ENCODE assay signal across 9 mouse cellular contexts in the genomic region with DNA sequence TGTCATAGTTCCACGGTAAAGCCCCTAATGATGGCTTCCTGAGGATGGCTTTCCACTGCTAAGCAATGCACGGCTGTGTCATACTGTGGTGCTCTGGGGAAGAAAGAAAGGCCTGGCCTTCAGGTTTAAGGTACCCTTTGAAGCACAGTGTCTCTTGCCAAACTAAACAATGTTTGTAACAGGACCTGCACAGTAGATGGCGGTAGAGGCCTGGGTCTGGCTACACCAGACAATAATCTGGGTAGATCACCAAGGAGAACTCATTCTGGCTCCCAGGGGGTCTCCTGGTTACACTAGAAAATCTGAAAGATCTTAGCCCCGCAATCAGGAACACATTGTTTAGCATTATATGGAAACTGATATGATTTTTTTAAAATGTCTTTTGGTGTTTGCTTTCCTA.
DNase-seq lines count a peak whose midpoint lies in the region; ATAC-seq and TF ChIP-seq lines count a peak whose summit lies in the region.
"Had no signal": no experiment of that assay in that cellular context is flagged by ENCODE, and none has a peak within 500 bp of the region (broad histone marks: within the 10 kb centered on the region; RNA-seq: fewer than 3 reads in every experiment).

No protein-coding gene starts in this region.

- no peak overlapping the region for H3K27ac ChIP-seq in liver, embryonic 14.5 days
- H3K27ac ChIP-seq in liver, embryonic 11.5 days (ENCODE audit: low read depth, low read length): no peak overlapping the region
- H3K27ac ChIP-seq: limb, embryonic 13.5 days had no signal

- 44% methylated on average over 4 of the region's 4 CpGs for WGBS in liver, embryonic 14.5 days (ENCODE audit: insufficient replicate concordance)
- WGBS in liver, embryonic 11.5 days: 57% methylated on average over 4 of the region's 4 CpGs

- H3K27me3 ChIP-seq in liver, embryonic 14.5 days (ENCODE audit: control insufficient read depth, insufficient read depth, low read length): no peaks in the 10 kb centered on the region
- no peaks in the 10 kb centered on the region for H3K27me3 ChIP-seq in liver, embryonic 11.5 days (replicated peaks; ENCODE audit: control insufficient read depth, insufficient read depth, low read length)

- peak; percentile 24; the same call in 1 of the 2 replicates for TF ChIP-seq CTCF in liver, embryonic 14.5 days (IDR thresholded peaks at IDR 0.05; ENCODE audit: low read depth)

- no peaks in the 10 kb centered on the region for H3K4me1 ChIP-seq in liver, embryonic 14.5 days (replicated peaks; ENCODE audit: control insufficient read depth in 2 of 2, insufficient read depth in 2 of 2, low read length in 1 of 2)
- no peaks in the 10 kb centered on the region for H3K4me1 ChIP-seq in liver, embryonic 11.5 days (replicated peaks; ENCODE audit: control insufficient read depth, insufficient read depth, low read length)

- ATAC-seq in liver, embryonic 14.5 days (ENCODE audit: insufficient read depth): no peak
- ATAC-seq in liver, embryonic 11.5 days (replicated peaks; ENCODE audit: low FRiP score): no peak

- no peak overlapping the region for H3K9ac ChIP-seq in liver, embryonic 14.5 days (replicated peaks)
- no peak overlapping the region for H3K9ac ChIP-seq in liver, embryonic 11.5 days (ENCODE audit: low read depth, low read length)
- H3K9ac ChIP-seq: limb, embryonic 13.5 days had no signal

- H3K4me3 ChIP-seq in liver, embryonic 14.5 days (ENCODE audit: insufficient read depth in 1 of 2, low read depth in 2 of 2, low read length in 2 of 2): no peak overlapping the region
- no peak overlapping the region for H3K4me3 ChIP-seq in liver, embryonic 11.5 days (ENCODE audit: low read depth, low read length)
- H3K4me3 ChIP-seq: limb, embryonic 13.5 days had no signal

- no peaks in the 10 kb centered on the region for H3K9me3 ChIP-seq in liver, embryonic 14.5 days (ENCODE audit: control insufficient read depth, low read length)
- no peaks in the 10 kb centered on the region for H3K9me3 ChIP-seq in liver, embryonic 11.5 days (ENCODE audit: control insufficient read depth, low read length)
- H3K9me3 ChIP-seq: limb, embryonic 13.5 days had no signal

- H3K36me3 ChIP-seq in liver, embryonic 14.5 days (replicated peaks; ENCODE audit: control insufficient read depth, insufficient read depth, low read depth): no peaks in the 10 kb centered on the region
- no peaks in the 10 kb centered on the region for H3K36me3 ChIP-seq in liver, embryonic 11.5 days (ENCODE audit: control insufficient read depth, insufficient read depth, low read length)
- H3K36me3 ChIP-seq: limb, embryonic 13.5 days had no signal

- TF ChIP-seq EP300 in liver, embryonic 14.5 days (IDR thresholded peaks at IDR 0.05; ENCODE audit: low read depth): no peak

- peak; percentile 8 for DNase-seq in cerebellum, adult 11 months
- no peak for DNase-seq in cerebellum, adult 11-12 months
- no peak for DNase-seq in liver, embryonic 14.5 days (ENCODE audit: low read depth in 3 of 3, low spot score in 3 of 3)
- no peak for DNase-seq in liver, embryonic 11.5 days (ENCODE audit: low spot score)
- peak; percentile 44 to 73 for DNase-seq in cerebellum, postnatal 25 days
- peak; percentile 22 for DNase-seq in layer of hippocampus, adult 9-10 months (ENCODE audit: low spot score)
- DNase-seq in right cerebral cortex, postnatal 10 days (ENCODE audit: low spot score in 2 of 2): peak; percentile 70 to 82
- DNase-seq in gastrocnemius, postnatal 4 days (ENCODE audit: low spot score in 2 of 2): no peak

- H3K4me2 ChIP-seq in liver, embryonic 14.5 days (ENCODE audit: low read depth): no peak overlapping the region
- H3K4me2 ChIP-seq in liver, embryonic 11.5 days: no peak overlapping the region
- H3K4me2 ChIP-seq: limb, embryonic 13.5 days had no signal

Comparison
In these comparisons a context has a peak if more than half of its experiments do, and no peak if none do; other contexts are left out.
1. DNase-seq: peak in cerebellum, adult 11 months (single experiment), cerebellum, postnatal 25 days (2 of 2), layer of hippocampus, adult 9-10 months (single experiment) and right cerebral cortex, postnatal 10 days (2 of 2); none in cerebellum, adult 11-12 months (single experiment), liver, embryonic 14.5 days (0 of 3), liver, embryonic 11.5 days (single experiment) and gastrocnemius, postnatal 4 days (0 of 2).